Mouse (Mus musculus) liver, postnatal 0 days (tissue): ENCODE results near the gene Slc7a7.

Source experiments
- CTCF ChIP-seq: sonication (generic); IDR thresholded peaks from 2 replicates; pipeline ENCODE4 v1.5.1; 2016; ENCODE audit warnings: antibody characterized with exemption, low read depth
- EP300 ChIP-seq: IDR thresholded peaks from 2 replicates; pipeline ENCODE4 v1.6.1; 2016; ENCODE audit warnings: antibody characterized with exemption, low read depth, mild to moderate bottlenecking

- TF ChIP-seq CTCF (no peak), EP300 (no peak)
These were observed 21.6 kb upstream of the Slc7a7 start for GRCm38 (mm10) chr14:54439155-54439554.
